Mouse (Mus musculus) T-helper 1 cell (primary cell): ENCODE results near the gene Hectd1.

ENCODE experiments used
- in situ Hi-C: fragments of 300-600 bp; cut with MboI, MseI; formaldehyde crosslinking; loops from one replicate; pipeline ENCODE4 v1.15.1; 2025; ENCODE audit warnings: high pct_unique_total_duplicates

Gene Hectd1

DNA sequence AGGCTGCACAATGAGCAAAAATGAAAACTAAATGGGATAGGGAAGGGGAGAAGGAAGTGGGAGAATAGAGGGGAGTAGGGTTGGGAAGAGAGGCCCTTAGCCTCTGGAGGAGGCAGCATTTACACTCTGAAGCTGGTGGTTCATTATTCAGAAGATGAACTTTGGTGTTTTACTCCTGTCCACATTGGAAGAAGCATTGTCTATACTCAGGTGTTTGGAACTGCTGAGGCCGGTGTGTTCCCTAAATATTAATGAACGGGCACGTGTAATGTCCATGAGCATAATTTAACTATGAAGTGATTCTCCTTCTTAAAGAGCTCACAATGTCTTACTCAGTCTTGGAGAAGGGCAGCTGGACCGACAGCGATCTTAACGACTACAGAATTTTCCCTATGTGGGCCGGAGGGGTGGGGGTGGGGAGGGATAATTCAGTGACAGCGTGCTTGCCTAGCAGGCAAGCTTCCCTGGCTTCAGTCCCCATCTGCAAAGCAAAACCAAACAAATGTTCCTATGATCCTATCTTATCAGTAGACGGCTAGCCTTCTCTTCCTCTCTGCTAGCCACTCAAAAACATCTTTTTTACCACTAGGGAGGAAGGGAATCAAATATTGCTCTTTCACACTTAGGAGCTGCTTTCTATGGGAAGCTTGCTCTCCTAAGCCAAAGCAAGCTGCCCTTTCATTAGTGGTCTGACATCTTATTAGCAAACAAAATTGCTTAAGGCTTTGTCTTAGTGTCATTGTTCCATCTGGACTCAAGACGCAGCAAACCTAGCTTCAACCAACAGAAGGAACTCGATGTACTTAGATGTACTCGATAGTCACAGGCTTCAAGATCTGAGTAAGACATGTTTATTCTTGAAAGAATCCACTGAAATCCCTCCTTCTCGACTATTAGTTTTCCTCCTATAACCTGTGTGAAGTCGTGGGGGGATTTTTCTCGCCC, 14.5 kb upstream of the Hectd1 start:
- in situ Hi-C loops, result loop anchor here (5.0 kb wide), 1 partner anchor 33 kb away; no protein-coding TSS in a partner anchor

DNA sequence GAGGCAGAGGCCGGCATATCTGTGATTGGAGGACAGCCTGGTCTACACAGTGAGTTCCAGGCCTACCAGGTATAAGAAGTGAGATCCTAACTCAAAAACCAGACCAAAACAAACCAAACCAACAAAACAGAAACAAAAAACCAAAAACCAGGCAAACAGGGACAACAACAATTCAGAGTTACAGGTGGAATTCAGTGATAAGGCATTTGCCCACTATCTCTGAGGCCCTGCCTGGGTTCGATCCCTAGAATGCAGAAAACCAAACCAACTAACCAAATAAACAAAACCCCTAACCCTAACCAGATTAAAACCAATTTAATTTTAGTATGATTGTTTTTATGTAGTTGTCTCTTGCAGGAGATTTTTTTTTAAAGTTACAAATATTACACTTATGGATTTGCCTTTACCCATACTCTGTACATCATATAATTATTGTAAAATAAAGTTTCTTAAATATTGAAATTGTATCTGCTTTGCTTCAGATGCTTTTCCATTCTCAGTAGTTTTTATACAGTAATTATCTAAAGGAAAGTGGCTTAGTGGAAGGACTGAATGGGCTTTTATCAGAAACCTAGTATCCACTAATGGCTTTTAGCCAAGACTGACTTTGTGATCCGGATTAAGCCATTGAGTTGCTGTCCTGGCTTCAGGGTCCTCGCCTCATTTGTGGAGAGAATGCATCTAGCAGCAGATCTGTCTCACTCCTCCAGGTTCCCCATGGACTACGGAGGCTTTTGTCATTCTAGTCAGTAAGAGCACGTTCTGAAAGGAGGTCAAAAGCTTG, 12.9 kb upstream of the Hectd1 start:
- in situ Hi-C loops, result loop anchor here (5.0 kb wide), 1 partner anchor 35 kb away; no protein-coding TSS in a partner anchor

DNA sequence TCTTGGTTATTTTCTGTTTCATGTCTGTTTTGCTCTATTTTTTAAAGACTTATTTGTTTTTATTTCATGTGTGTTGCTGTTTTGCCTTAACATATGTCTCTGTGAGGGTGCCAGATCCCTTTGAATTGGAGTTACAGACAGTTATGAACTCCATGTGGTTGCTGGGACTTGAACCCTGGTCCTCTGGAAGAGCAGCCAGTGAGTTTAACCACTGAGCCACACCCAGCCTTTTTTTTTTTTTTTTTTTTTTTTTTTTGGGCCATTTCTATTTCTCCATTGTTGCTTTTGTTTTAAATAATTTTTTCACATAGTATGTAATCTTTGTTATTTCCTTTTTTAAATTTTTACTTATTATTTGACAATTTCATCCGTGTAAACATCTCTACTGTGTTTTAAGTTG, 10.5 kb upstream of the Hectd1 start:
- in situ Hi-C loops, result loop anchor here (5.0 kb wide), 1 partner anchor 37 kb away; no protein-coding TSS in a partner anchor

DNA sequence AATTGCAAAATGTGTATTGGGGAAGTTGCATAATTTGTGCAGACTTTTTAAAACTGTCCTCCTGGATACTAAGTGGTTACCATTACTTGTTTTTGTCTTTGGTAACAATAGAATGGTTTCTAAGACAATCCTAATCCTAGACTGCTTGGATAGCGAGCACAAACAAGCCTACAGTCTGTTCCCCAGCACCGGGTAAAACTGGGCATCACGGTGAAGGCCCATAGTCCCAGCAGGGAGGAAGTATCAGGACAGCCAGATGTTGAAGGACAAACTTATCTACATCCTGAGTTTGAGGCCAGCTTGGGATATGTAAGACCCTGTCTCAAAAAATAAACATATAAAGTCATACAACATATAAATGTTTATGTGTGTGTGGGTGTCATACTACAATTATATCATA, 5.9 kb upstream of the Hectd1 start:
- in situ Hi-C loops, result no loop called here

DNA sequence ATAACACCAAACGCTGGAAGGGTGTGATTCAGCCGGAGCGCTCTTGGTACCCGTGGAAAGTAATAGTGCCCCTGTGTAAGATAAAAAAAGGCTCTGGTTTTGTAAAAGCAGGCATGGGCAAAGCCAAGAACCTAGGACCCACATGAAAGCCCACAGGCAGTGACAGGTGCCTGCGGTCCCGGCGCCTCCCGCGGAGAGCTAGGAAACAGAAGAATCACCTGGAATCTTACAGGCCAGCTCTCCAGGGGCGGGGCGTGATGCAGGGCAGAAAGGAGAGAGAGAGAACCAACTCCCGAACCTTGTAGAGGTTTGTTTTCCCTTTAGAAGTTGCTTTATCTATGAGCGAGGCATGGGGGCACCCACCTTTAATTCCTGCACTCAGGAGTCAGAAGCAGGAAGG, 2.6 kb upstream of the Hectd1 start:
- in situ Hi-C loops, result no loop called here

DNA sequence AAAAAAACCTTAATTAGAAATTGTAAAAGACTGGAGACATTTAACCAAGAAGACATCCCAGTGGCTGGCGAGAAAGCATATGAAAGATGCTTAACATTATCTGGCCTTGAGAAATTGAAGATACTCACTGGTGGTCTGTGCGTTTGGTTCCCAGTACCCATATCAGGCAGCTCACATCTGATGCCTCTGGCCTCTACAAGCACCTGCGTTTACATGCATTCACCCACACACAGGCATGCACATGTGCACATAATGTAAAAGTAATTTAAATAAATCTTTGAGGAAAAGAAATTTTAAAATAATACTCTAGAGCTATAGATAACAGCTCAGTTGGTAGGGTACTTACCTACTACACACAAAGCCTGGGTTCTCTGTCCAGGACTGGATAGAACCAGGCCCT, 2.0 kb upstream of the Hectd1 start:
- in situ Hi-C loops, result no loop called here

DNA sequence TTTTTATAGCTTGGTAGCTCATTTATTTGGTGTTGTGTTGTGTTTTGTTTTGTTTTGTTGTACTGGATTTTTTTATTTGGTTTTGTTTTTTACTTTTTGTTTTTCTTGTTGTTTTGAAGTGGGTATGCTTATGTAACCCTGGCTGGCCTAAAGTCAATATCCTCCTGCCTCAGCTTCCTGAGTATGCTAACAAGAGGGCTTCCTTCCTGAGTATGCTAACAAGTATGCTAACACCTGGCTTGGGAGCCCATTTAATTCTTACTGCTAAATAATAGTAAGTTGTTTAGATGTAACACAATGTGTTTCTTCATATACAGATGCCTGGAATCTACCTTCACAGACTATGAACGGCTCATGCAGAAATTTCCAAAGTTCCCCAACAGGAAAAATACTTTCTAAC, 1.3 kb upstream of the Hectd1 start:
- in situ Hi-C loops, result no loop called here

DNA sequence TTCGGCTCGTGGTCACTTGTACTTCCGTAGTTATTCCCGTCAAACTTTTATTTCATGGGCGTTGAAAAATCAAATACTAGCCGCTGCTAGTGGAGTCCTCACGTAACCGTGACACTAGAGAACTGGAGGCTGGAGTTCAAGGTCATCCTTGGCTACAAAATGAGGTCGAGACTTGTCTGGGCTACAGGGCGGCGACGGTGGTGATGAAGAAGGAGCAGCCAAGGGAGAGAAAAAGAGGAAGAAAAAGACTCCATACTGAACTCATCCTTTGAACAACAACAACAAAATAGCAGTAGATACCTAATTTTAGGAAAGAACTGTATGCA, 704 bp upstream of the Hectd1 start:
- in situ Hi-C loops, result no loop called here

DNA sequence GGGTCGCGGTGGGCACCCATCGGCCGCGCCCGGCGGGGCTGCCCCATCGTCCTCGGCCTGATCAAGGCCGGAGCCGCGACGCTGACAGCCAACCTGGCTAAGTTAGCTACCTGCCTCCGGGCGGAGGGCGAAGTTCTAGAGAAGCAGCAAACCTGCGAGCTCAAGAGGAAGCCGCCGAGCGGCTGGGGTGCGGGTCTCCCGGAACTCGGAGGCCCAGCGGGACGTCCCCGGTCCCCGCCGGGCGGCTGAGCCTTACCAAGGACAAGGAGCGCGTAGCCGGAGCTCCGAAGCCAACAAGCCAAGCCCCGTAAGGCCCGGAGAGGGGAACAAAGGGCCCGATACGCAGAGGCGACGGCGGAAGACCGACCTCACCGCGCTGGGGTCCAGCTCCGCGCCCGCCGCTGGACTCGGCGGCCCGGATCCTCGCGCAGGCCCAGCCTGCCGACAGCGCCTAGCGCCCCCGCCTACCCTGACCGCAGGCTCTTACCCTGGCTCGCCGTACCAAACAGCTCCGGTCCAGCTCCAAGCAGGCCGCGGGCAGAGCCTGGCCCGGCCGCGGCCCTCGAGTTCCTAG, 533 bp downstream of the Hectd1 start:
- in situ Hi-C loops, result loop anchor here (10.0 kb wide), 2 partner anchors 56 to 176 kb away; partner anchors contain the start of gene Dtd2

DNA sequence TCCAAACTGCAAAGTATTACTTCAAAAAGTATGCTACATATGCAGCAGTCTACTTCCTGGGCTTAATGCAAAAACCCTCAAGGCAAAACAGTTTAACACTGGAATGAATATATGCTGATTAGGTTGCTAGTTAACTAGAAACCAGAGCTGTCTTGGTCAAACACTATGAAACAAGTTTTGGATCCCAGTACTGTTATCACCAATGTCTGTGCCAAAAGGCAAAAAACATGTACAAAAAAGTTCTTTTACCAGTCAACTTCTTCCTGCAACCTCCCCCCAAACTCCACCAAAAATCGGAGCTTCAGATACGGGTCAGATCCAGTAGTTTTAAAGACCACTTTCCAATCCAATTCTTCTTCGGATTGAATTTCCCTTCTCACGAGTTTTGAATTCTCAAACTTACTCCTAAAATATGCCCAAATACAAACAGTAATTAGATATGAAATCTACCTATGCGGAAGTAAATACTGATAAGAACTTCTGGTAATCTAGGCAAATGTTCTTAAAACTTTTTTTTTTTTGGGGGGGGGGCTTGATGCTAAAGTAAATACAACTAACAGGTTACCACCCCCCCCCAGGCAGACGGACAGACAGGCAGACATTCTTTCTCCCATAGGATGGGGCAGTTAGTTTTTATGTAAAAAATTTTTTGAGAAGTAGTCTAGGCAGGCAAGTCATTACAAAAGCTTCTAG, 1.2 kb downstream of the Hectd1 start:
- in situ Hi-C loops, result loop anchor here (10.0 kb wide), 2 partner anchors 57 to 177 kb away; partner anchors contain the start of gene Dtd2

DNA sequence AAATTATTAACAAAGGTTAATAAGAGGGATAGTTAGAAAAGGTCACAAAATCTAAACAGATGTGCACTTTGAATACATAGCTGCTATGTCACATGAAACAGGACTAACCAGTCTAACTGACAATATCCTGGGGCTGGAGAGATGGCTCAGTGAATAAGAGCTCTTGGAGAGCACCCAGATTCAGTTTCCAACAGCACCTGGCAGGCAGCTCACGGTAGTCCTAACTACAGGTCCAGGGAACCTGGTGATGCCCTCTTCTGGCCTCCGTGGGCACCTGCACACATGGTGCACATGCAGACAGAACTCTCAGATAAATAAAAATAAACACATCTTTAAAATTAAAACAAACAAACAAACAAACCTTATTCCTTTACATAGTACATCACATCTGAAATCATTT, 4.0 kb downstream of the Hectd1 start:
- in situ Hi-C loops, result loop anchor here (10.0 kb wide), 2 partner anchors 59 to 179 kb away; partner anchors contain the start of gene Dtd2

DNA sequence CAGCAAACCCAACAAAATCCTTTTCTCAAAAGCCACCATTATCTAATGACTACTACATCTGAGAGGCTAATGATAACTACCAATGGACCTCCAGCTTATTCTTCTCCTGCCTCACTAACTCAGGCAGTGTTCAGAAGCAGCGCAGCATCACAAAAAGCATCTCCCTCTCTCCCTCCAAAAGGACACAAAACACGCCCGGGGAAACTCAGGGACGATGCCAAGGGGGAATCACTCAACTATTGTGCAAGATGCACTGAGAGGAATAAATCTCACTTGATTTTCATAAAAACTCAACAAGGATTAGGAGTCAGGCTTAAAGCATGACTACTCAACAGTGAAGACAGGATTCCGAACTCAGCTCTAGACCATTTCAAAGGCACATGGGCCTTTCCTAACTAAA, 6.0 kb downstream of the Hectd1 start:
- in situ Hi-C loops, result loop anchor here (10.0 kb wide), 2 partner anchors 61 to 181 kb away; partner anchors contain the start of gene Dtd2

DNA sequence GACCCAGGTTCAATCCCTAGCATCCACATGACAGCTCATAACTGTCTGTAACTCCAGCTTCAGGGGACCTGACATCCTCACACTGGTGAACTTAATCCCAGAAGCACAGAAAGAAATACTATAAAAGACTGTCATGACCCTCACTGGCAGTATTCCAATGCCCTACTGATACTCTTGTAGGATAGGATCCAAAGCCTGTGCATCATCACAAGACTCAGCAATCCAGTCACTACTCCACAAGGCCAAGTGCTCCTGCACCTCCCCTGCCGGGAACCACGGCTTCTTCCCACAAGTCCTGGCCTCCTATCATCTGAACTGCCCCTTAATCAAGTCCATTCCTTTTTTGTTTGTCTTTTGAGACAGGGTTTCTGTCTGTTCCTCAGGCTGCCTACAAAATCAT, 6.5 kb downstream of the Hectd1 start:
- in situ Hi-C loops, result loop anchor here (10.0 kb wide), 2 partner anchors 62 to 182 kb away; partner anchors contain the start of gene Dtd2

DNA sequence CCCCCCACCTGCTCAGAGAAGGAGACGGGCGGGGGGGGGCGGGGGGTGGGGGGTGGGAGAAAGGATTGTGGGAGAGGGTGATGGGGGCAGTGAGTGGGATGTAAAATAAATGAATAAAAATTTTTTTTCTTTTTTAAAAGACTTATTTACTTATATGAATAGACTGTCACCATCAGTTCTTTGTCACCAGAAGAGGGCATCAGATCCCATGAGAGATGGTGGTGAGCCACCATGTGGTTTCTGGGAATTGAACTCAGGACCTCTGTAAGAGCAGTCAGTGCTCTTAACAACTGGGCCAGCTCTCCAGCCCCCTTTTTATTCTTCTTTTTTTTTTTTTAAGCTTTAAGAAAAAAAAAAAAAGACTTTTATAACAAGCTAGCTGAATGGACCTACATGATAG, 7.1 kb downstream of the Hectd1 start:
- in situ Hi-C loops, result loop anchor here (10.0 kb wide), 2 partner anchors 63 to 183 kb away; partner anchors contain the start of gene Dtd2

DNA sequence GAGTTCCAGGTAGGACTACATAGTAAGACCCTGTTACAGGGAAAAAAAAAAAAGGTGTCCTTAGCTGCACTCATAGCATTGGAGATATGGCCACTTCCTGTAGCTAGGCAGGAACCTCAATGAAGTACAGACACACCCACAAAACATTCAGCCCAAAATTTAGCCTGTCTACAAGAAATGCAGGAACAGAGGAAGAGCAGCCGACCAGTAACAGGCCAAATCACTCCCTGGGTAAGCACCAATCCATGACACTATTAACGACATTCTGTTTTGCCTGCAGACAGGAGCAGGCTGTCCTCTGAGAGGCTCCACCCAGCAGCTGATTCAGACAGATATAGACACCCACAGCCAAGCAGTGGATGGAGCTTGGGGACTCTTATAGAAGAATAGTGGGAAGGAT, 8.1 kb downstream of the Hectd1 start:
- in situ Hi-C loops, result loop anchor here (10.0 kb wide), 2 partner anchors 64 to 184 kb away; partner anchors contain the start of gene Dtd2

DNA sequence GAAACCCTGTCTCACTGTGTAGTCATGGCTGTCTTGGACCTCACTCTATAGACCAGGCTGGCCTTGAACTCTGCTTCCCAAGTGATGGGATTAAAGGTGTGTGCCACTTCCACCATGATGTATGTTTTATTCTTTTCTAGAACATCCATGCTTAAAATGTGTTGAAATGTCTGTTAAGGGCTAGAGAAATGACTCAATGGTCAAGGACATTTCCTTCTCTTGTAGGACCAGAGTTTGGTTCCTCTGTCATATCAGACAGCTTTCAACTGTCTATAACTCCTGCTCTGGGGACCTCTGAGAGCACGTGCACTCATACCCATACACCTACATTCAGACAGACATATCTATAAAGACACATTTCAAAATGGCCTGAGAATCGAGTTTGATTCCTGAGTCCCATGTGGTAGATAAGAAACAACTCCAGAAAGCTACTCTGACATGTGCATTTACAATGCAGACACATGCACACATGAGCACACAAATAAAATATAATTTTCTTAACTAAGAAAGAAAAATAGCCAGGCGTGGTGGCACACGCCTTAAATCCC, 9.3 kb downstream of the Hectd1 start:
- in situ Hi-C loops, result loop anchor here (10.0 kb wide), 2 partner anchors 65 to 185 kb away; partner anchors contain the start of gene Dtd2

DNA sequence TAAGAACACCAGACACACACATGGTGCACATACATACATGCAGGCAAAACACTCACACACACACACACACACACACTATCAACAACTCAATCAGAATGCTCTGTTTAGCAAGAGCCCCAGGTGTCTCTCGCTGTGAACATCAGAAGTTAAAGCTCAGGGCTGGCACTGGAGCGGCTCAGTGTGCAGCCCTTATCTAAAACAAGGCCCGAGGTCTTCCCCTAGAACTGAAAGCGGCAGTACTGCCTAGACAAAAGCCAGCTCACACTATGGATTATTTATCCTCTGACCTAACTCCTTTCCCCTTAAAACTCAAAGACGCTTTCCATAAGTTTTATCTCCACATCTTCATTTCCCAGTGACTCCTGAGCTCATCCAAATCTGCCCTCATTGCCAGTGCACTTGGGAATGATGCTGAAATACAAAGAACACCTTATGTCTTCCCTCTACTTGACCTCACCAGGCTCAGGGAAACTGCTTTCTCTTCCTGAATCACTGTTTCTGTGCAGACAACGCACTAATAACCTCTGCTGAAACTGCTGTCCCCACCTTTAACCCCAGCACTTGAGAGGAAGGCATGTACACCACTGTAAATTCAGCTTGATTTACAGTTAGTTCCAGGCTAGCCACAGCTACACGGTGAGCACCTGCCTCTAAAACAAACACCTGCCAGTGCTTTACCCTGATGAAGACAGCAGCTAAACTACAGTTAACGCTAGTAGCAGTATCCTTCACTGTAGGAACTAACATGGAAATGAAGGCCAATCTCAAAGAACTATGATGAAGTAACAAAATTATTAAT, 11.3 kb downstream of the Hectd1 start:
- in situ Hi-C loops, result no loop called here

DNA sequence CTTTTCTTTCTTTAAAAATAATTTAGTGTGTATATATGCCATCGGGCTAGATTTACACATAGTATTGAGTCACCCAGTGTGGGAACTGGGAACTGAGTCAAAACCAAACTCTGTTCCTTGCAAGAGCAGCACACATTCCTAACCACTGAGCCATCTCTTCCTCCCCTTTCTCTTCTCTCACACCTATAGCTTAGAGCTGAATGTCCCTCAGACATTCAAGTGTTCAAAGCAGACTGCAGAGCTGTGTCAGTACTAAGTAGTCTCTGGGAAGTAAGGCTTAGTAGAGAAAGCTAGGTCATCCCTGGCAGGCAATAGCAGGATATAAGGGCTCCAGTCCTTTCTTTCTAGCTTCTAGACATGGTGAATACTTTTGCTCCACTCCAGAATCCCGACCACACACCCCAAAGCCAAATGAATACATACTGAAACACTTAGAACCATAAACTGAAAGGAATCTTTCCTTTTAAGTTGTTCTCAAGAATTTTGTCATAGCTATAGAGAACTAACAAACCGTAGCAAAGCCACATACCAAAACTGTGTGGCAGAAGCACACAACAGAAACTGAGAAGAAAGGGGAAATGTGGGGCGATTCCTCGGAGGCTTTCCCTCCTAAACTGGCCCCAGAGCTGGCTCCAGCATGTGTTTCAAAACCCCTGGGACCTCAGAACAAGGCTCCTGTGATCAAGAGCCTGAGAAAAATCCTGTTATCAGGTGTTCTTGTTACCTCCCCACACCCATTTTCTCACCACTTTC, 17.8 kb downstream of the Hectd1 start:
- in situ Hi-C loops, result no loop called here

DNA sequence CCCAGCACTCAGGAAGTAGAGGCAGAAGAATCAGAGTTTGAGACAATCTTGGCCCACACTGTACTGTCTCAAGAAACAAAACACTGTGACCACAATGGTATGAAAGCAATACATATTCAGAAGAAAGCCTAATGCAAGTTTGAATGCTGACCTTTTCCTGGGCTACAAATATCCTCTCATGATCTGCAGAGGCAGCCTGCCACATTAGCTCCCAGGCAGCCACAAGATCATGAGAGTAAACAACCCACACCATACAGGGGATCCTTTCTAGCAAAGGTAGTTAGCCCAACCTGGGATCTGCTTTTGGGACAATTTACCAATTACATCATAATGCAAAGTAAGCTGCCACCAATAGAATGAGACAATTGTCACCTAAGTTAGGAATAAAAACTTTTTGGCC, 18.8 kb downstream of the Hectd1 start:
- in situ Hi-C loops, result no loop called here
